Mouse (Mus musculus) forebrain, embryonic 11.5 days (tissue): ENCODE results near the gene Unc119. TPM values are rescaled to one million over a fixed set of nuclear protein-coding genes. Genes with fewer than 3 reads are reported as not detected.

ENCODE experiments used
- ATAC-seq: fragments of 200-750 bp; cut with Nextera tagmentation; replicated peaks from 2 replicates; pipeline ENCODE4 v1.8.0; 2017; ENCODE audit warnings: moderate TSS enrichment; ENCODE audit not compliant: low FRiP score
- DNase-seq: peaks from one replicate; pipeline ENCODE4 v3.0.0-alpha.2; 2017; ENCODE audit warnings: low spot score
- H3K27ac ChIP-seq: fragments of 300-500 bp; sonication (generic); 2 replicates; pipeline ENCODE4 v1.5.1; 2014; ENCODE audit warnings: low read depth, low read length
- H3K27me3 ChIP-seq: fragments of 300-500 bp; sonication (generic); 2 replicates; pipeline ENCODE4 v1.6.1; 2014; ENCODE audit warnings: mild to moderate bottlenecking, low read length, mixed read lengths; ENCODE audit not compliant: control insufficient read depth, insufficient read depth
- H3K36me3 ChIP-seq: fragments of 300-500 bp; sonication (generic); 2 replicates; pipeline ENCODE4 v1.6.1; 2014; ENCODE audit warnings: mild to moderate bottlenecking, low read length, moderate library complexity, mixed read lengths; ENCODE audit not compliant: control insufficient read depth, insufficient read depth
- H3K4me1 ChIP-seq: fragments of 300-500 bp; sonication (generic); replicated peaks from 2 replicates; pipeline ENCODE4 v1.6.1; 2014; ENCODE audit warnings: low read length, mixed read lengths; ENCODE audit not compliant: control insufficient read depth, insufficient read depth
- H3K4me2 ChIP-seq: fragments of 300-500 bp; sonication (generic); 2 replicates; pipeline ENCODE4 v1.6.1; 2014; ENCODE audit warnings: low read depth, mild to moderate bottlenecking, low read length, moderate library complexity, mixed read lengths; ENCODE audit not compliant: severe bottlenecking
- H3K4me3 ChIP-seq: fragments of 300-500 bp; sonication (generic); 2 replicates; pipeline ENCODE4 v1.5.1; 2014; ENCODE audit warnings: low read depth, low read length
- H3K9ac ChIP-seq: fragments of 300-500 bp; sonication (generic); 2 replicates; pipeline ENCODE4 v1.6.1; 2014; ENCODE audit warnings: low read length
- H3K9me3 ChIP-seq: fragments of 300-500 bp; sonication (generic); 2 replicates; pipeline ENCODE4 v1.6.1; 2016; ENCODE audit warnings: low read length, mixed read lengths; ENCODE audit not compliant: control insufficient read depth
- WGBS: fragments of 180-500 bp; shearing (Covaris S2); extraction: QIAGEN DNeasy Blood & Tissue Kit; methylation state at CpG from one replicate; pipeline ENCODE4 v1.1.7; 2014; 5-methylcytosine and 5-hydroxymethylcytosine counted together
- polyA plus RNA-seq: library from polyadenylated mRNA; unstranded; fragments of >200 nt; fragmentation: Nextera tagmentation; extraction: Ambion mirVana; gene quantifications from 2 replicates; pipeline ENCODE4 v1.2.1, GENCODE M21; 2014

The Unc119 gene
- polyA plus RNA-seq, 1 experiment from 2014 or later, result 77.4 TPM

DNA sequence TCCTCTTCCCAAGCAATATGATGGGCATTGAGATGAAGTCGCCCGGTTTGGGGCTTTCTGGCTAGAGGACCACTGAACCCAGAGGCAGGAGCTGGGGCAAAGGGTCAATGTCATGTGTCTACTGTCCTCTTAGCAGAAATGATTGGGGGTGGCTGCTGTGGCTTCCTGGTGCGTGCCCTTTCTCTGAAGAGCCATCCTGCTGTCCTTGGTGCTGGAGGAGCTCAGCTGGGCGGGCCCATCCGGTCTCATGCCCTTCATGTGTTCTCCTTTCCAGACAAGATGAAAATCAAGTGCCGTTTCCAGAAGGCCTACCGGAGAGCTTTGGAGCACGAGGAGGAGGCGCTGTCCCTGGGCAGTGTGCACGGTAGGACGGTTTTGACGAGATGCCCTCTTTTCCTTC, 10.6 kb upstream of the Unc119 start:
- H3K4me1 ChIP-seq, result peaks cover 3% of the 10 kb centered on the region; the same call in 1 of the 2 replicates
- no peak overlapping the region for H3K4me3 ChIP-seq
- 96% methylated on average over 12 of the region's 12 CpGs for WGBS
- no peak overlapping the region for H3K9ac ChIP-seq
- H3K4me2 ChIP-seq, result no peak overlapping the region
- H3K9me3 ChIP-seq, result no peaks in the 10 kb centered on the region
- DNase-seq, result no peak
- no peak for ATAC-seq
- no peaks in the 10 kb centered on the region for H3K27me3 ChIP-seq
- H3K36me3 ChIP-seq, result peaks cover 11% of the 10 kb centered on the region; the same call in 1 of the 2 replicates
- H3K27ac ChIP-seq, result no peak overlapping the region

DNA sequence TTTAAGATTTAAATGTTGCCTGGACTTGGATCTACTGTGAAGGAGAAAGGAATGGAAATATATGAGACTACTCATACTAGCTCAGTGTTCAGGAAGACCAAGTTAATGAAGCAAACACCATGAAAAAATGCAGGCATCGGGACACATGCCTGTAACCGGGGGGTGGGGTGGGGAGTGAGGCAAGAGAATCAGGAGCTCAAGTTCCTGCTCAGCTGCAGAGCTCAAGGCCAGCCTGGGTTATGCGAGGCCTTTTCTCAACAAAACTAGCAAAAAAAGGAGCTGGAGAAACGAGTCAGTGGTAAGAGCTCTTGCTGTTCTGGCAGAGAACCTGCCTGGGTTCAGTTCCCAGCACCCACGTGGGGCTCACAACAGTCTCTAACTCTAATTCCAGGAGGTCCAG, 9.3 kb upstream of the Unc119 start:
- Histone ChIP-seq H3K9me3 (no peaks in the 10 kb centered on the region), H3K4me3 (no peak overlapping the region), H3K4me2 (no peak overlapping the region), H3K9ac (no peak overlapping the region), H3K4me1 (peaks cover 1% of the 10 kb centered on the region; the same call in 1 of the 2 replicates), H3K36me3 (peaks cover 13% of the 10 kb centered on the region; the same call in 1 of the 2 replicates), H3K27ac (no peak overlapping the region), H3K27me3 (no peaks in the 10 kb centered on the region)
- DNase-seq (no peak), ATAC-seq (no peak)
- 96% methylated on average over 5 of the region's 5 CpGs for WGBS

GRCm38 (mm10) chr11:78337040-78337439, 6.2 kb upstream of the Unc119 start:
- Histone ChIP-seq H3K27me3 (no peaks in the 10 kb centered on the region), H3K9ac (no peak overlapping the region), H3K36me3 (peaks cover 13% of the 10 kb centered on the region; the same call in 1 of the 2 replicates), H3K4me3 (no peak overlapping the region), H3K9me3 (no peaks in the 10 kb centered on the region), H3K27ac (no peak overlapping the region), H3K4me2 (no peak overlapping the region), H3K4me1 (no peaks in the 10 kb centered on the region)
- WGBS, result 93% methylated on average over 8 of the region's 8 CpGs
- ATAC-seq (no peak), DNase-seq (no peak)

GRCm38 (mm10) chr11:78341702-78342101, 1.6 kb upstream of the Unc119 start:
- ATAC-seq, result no peak
- 86% methylated on average over 12 of the region's 12 CpGs for WGBS
- H3K9ac ChIP-seq, result no peak overlapping the region
- peaks cover 3% of the 10 kb centered on the region; the same call in 1 of the 2 replicates for H3K36me3 ChIP-seq
- H3K4me2 ChIP-seq, result no peak overlapping the region
- no peak for DNase-seq
- no peaks in the 10 kb centered on the region for H3K9me3 ChIP-seq
- H3K27ac ChIP-seq, result no peak overlapping the region
- H3K4me1 ChIP-seq, result peaks cover 1% of the 10 kb centered on the region; the same call in 1 of the 2 replicates
- no peak overlapping the region for H3K4me3 ChIP-seq
- H3K27me3 ChIP-seq, result no peaks in the 10 kb centered on the region

DNA sequence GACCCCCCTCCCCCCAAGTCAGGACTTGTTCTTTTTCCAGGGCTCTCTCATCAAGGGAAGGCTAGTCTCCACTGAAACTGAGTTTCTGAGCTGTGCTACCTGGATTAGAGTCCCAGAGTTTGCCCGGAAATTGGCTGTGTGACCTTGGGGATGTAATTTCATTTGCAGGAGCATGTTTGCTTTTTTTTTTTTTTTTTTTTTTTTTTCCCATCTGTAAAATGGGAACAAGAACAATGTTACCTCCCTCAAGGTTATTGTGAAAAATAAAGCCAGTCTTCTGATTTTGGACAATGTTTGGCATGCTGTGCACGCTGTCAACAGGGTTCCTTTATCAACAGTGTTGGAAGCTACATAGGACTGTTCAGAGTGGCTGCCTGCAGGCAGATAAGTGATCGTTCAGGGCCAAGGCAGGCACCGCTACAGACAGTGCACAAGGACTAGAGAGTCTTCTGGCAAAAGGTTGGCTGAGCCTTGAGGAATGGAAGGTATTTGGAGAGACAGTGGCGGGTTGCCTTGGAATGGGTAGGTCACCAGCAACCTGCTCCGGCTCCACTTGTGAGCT, 1.1 kb downstream of the Unc119 start:
- Histone ChIP-seq H3K27ac (no peak overlapping the region), H3K4me1 (peaks cover 2% of the 10 kb centered on the region; the same call in 1 of the 2 replicates)
- no peak for ATAC-seq

GRCm38 (mm10) chr11:78344890-78345715, 1.8 kb downstream of the Unc119 start:
- no peak for DNase-seq
- no peaks in the 10 kb centered on the region for H3K36me3 ChIP-seq

More for the DNA sequence above, 1.1 kb downstream of the Unc119 start:
- DNase-seq, result no peak
- no peaks in the 10 kb centered on the region for H3K9me3 ChIP-seq
- peak overlapping the region; percentile 96 for H3K9ac ChIP-seq
- peak overlapping the region; percentile 88 for H3K4me3 ChIP-seq
- H3K27me3 ChIP-seq, result no peaks in the 10 kb centered on the region
- peak overlapping the region; percentile 81 for H3K4me2 ChIP-seq
- 81% methylated on average over 6 of the region's 6 CpGs for WGBS
- no peaks in the 10 kb centered on the region for H3K36me3 ChIP-seq

DNA sequence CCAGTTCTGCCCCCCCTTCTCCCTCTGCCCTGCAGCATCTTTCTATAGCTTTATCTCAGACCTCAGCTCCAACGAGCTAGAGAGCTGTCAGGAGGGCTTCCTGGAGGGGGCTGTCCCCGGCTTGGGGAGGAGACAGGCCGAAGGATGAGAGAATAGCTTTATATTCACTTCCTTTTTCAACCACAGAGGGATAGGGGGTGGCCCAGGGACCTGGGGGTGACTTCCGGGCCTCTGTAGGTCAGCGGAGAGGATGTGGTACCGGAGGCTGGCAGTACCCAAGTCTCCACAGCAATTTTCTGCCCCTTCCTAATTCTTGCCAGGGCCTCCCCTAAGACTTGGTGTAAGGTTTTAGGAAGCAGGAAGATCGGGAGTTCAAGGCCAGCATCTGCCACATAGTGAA, 2.5 kb downstream of the Unc119 start:
- Histone ChIP-seq H3K9ac (no peak overlapping the region), H3K4me3 (no peak overlapping the region), H3K27ac (no peak overlapping the region), H3K36me3 (no peaks in the 10 kb centered on the region), H3K4me1 (peaks cover 2% of the 10 kb centered on the region; the same call in 1 of the 2 replicates), H3K9me3 (no peaks in the 10 kb centered on the region), H3K27me3 (no peaks in the 10 kb centered on the region), H3K4me2 (no peak overlapping the region)
- no peak for ATAC-seq
- 75% methylated on average over 7 of the region's 7 CpGs for WGBS
- DNase-seq, result no peak

More at GRCm38 (mm10) chr11:78344890-78345715, 1.8 kb downstream of the Unc119 start:
- Histone ChIP-seq H3K27ac (no peak overlapping the region), H3K9ac (peak overlapping the region; percentile 16; the same call in 1 of the 2 replicates), H3K4me3 (no peak overlapping the region), H3K4me2 (no peak overlapping the region), H3K4me1 (peaks cover 2% of the 10 kb centered on the region; the same call in 1 of the 2 replicates), H3K9me3 (no peaks in the 10 kb centered on the region), H3K27me3 (no peaks in the 10 kb centered on the region)
- WGBS, result 72% methylated on average over 8 of the region's 8 CpGs
- no peak for ATAC-seq

GRCm38 (mm10) chr11:78346326-78347069, 3.2 kb downstream of the Unc119 start:
- H3K9me3 ChIP-seq, result no peaks in the 10 kb centered on the region
- no peak overlapping the region for H3K9ac ChIP-seq
- no peaks in the 10 kb centered on the region for H3K36me3 ChIP-seq
- 70% methylated on average over 6 of the region's 6 CpGs for WGBS
- DNase-seq (no peak), ATAC-seq (no peak)
- H3K4me1 ChIP-seq, result peaks cover 2% of the 10 kb centered on the region; the same call in 1 of the 2 replicates
- H3K27me3 ChIP-seq, result no peaks in the 10 kb centered on the region
- H3K4me2 ChIP-seq, result no peak overlapping the region
- H3K4me3 ChIP-seq, result no peak overlapping the region
- H3K27ac ChIP-seq, result no peak overlapping the region; the same call in 1 of the 2 replicates
